Mouse (Mus musculus) C2C12 (cell line): ENCODE measurements around the gene Anks1.

Experiments used
- CEBPB ChIP-seq: IDR thresholded peaks from one replicate; pipeline ENCODE4 v1.6.1; 2011; ENCODE audit warnings: low read depth, mild to moderate bottlenecking, control low read depth, moderate library complexity
- CTCF ChIP-seq: IDR thresholded peaks from one replicate; pipeline ENCODE4 v1.5.1; 2011; ENCODE audit not compliant: control insufficient read depth, insufficient read depth, insufficient read length
- FOSL1 ChIP-seq: IDR thresholded peaks from one replicate; pipeline ENCODE4 v1.8.0; 2011; ENCODE audit warnings: mild to moderate bottlenecking, low read length; ENCODE audit not compliant: poor library complexity, insufficient read depth, severe bottlenecking
- MAX ChIP-seq: IDR thresholded peaks from one replicate; pipeline ENCODE4 v1.6.1; 2011; ENCODE audit warnings: mild to moderate bottlenecking, control low read depth
- MYOD1 ChIP-seq: IDR thresholded peaks from one replicate; pipeline ENCODE4 v1.6.1; 2011; ENCODE audit warnings: low read depth; ENCODE audit not compliant: control insufficient read depth, insufficient read length
- MYOG ChIP-seq: IDR thresholded peaks from one replicate; pipeline ENCODE4 v1.6.1; 2011; ENCODE audit not compliant: control insufficient read depth, insufficient read length; ENCODE audit errors: extremely low read depth
- USF1 ChIP-seq: IDR thresholded peaks from one replicate; pipeline ENCODE4 v1.6.1; 2011; ENCODE audit warnings: low read depth, mild to moderate bottlenecking, control low read depth, moderate library complexity

GRCm38 (mm10) chr17:27934136-27934910 lies 25.2 kb downstream of the Anks1 start:
- TF ChIP-seq CTCF, result no peak
- TF ChIP-seq USF1, result no peak
- TF ChIP-seq CEBPB, result no peak
- TF ChIP-seq MYOG, result no peak
- TF ChIP-seq MAX, result no peak
- no peak for TF ChIP-seq MYOD1
- no peak for TF ChIP-seq FOSL1
